Mouse (Mus musculus) heart, postnatal 0 days (tissue): ENCODE measurements around the gene Zfand2b.

Source experiments
- CTCF ChIP-seq: IDR thresholded peaks from 2 replicates; pipeline ENCODE4 v1.5.1; 2016; ENCODE audit warnings: antibody characterized with exemption, control low read depth, low read depth
- EP300 ChIP-seq: IDR thresholded peaks from 2 replicates; pipeline ENCODE4 v1.6.1; 2016; ENCODE audit warnings: antibody characterized with exemption, low read depth

DNA sequence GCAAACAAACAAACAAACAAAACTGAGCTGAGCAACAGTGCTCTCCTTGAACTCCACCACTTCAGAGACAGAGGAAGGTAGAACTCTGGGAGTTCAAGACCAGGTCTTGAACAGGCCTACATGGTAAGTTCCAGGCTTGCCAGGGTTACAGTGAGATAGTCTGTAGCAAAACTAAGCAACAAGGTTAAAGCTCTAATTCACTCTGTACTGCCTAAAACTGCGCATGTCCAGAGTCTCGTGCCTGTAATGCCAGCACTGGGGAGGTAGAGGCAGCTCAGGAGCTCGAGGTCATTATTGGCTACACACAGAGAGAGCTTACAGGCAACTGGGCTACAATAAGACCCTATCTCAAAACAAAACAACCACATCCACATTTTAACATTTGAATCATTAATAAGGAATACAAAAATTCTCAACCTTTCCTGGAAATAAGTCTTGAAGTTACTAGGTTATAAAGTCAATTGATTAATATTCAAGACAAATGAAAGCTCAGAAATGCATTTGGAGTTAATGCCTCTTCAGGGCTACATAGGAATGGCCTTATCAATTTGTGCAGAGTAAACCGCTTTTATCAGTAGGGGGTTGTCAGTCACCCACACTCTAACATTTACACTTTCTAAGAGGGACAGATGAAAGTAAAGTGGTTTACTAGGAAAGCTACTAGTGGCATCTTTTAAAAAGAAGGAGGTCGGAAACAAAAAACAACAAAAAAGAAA, 8.7 kb upstream of the Zfand2b start:
- no peak for TF ChIP-seq CTCF
- no peak for TF ChIP-seq EP300
